Comparison of ENCODE assay signal across 13 mouse cellular contexts in genomic region chr1:165891686-165892085, GRCm38 (mm10).
DNase-seq lines count a peak whose midpoint lies in the region; ATAC-seq and TF ChIP-seq lines count a peak whose summit lies in the region.
"Had no signal": no experiment of that assay in that cellular context is flagged by ENCODE, and none has a peak within 500 bp of the region (broad histone marks: within the 10 kb centered on the region; RNA-seq: fewer than 3 reads in every experiment).

No protein-coding gene starts in this region.

- TF ChIP-seq CTCF in kidney, postnatal 0 days (IDR thresholded peaks at IDR 0.05; ENCODE audit: low read depth): peak; percentile 59

- no peak overlapping the region for H3K27ac ChIP-seq in kidney, postnatal 0 days
- no peak overlapping the region for H3K27ac ChIP-seq in kidney, embryonic 16.5 days (ENCODE audit: low read length)
- H3K27ac ChIP-seq: embryonic facial prominence, embryonic 13.5 days; forebrain, embryonic 12.5 days; heart, embryonic 15.5 days had no signal

- peaks cover 28% of the 10 kb centered on the region for H3K36me3 ChIP-seq in kidney, postnatal 0 days (ENCODE audit: insufficient read depth, low read length)
- peaks cover 29% of the 10 kb centered on the region for H3K36me3 ChIP-seq in kidney, embryonic 16.5 days (ENCODE audit: insufficient read depth, low read length)

- H3K9me3 ChIP-seq in kidney, postnatal 0 days (replicated peaks; ENCODE audit: low read length): no peaks in the 10 kb centered on the region
- no peaks in the 10 kb centered on the region for H3K9me3 ChIP-seq in kidney, embryonic 16.5 days (ENCODE audit: low read length)
- H3K9me3 ChIP-seq: embryonic facial prominence, embryonic 13.5 days; forebrain, embryonic 12.5 days; G1E; heart, embryonic 15.5 days had no signal

- no peak overlapping the region for H3K9ac ChIP-seq in kidney, postnatal 0 days (ENCODE audit: low read depth, low read length)
- no peak overlapping the region for H3K9ac ChIP-seq in kidney, embryonic 16.5 days (replicated peaks; ENCODE audit: low read length)
- H3K9ac ChIP-seq: embryonic facial prominence, embryonic 13.5 days; forebrain, embryonic 12.5 days; heart, embryonic 15.5 days had no signal

- H3K4me1 ChIP-seq in kidney, postnatal 0 days (replicated peaks; ENCODE audit: insufficient read depth, low read length): no peaks in the 10 kb centered on the region
- H3K4me1 ChIP-seq in kidney, embryonic 16.5 days (ENCODE audit: insufficient read depth, low read length): no peaks in the 10 kb centered on the region
- H3K4me1 ChIP-seq: embryonic facial prominence, embryonic 13.5 days; forebrain, embryonic 12.5 days; heart, embryonic 15.5 days had no signal

- ATAC-seq in kidney, postnatal 0 days (replicated peaks; ENCODE audit: low FRiP score, low read depth): no peak
- ATAC-seq in kidney, embryonic 16.5 days (ENCODE audit: low FRiP score, low TSS enrichment): no peak
- ATAC-seq in activated CD4-positive, CD25-positive, alpha-beta regulatory T cell, adult 4 months: peak; percentile 36

- no peaks in the 10 kb centered on the region for H3K27me3 ChIP-seq in kidney, postnatal 0 days (ENCODE audit: insufficient read depth, low read length)
- H3K27me3 ChIP-seq in kidney, embryonic 16.5 days (ENCODE audit: insufficient read depth, low read length): no peaks in the 10 kb centered on the region
- H3K27me3 ChIP-seq: embryonic facial prominence, embryonic 13.5 days; forebrain, embryonic 12.5 days; heart, embryonic 15.5 days had no signal

- no peak overlapping the region for H3K4me3 ChIP-seq in kidney, postnatal 0 days (replicated peaks; ENCODE audit: low read depth, low read length)
- H3K4me3 ChIP-seq in kidney, embryonic 16.5 days (ENCODE audit: low read length): no peak overlapping the region
- H3K4me3 ChIP-seq: embryonic facial prominence, embryonic 13.5 days; forebrain, embryonic 12.5 days; heart, embryonic 15.5 days had no signal

- 78% methylated on average over 2 of the region's 2 CpGs for WGBS in kidney, postnatal 0 days
- 84% methylated on average over 2 of the region's 2 CpGs for WGBS in kidney, embryonic 16.5 days

- DNase-seq in kidney, postnatal 0 days (ENCODE audit: low spot score): peak; percentile 33
- peak; percentile 16 for DNase-seq in retina, embryonic 14.5 days (ENCODE audit: low spot score)
- no peak for DNase-seq in retina, postnatal 1 day
- DNase-seq in thymus, postnatal 25 days: peak; percentile 34
- DNase-seq in adrenal gland, postnatal 25 days: no peak
- no peak for DNase-seq in gastrocnemius, postnatal 25 days
- DNase-seq: cerebellum, postnatal 14 days had no signal

- no peak overlapping the region for H3K4me2 ChIP-seq in kidney, postnatal 0 days (ENCODE audit: low read length)
- no peak overlapping the region for H3K4me2 ChIP-seq in kidney, embryonic 16.5 days (replicated peaks; ENCODE audit: low read depth, low read length)
- H3K4me2 ChIP-seq: embryonic facial prominence, embryonic 13.5 days; forebrain, embryonic 12.5 days; heart, embryonic 15.5 days had no signal

Comparison
In these comparisons a context has a peak if more than half of its experiments do, and no peak if none do; other contexts are left out.
1. DNase-seq: peak in kidney, postnatal 0 days (single experiment), retina, embryonic 14.5 days (single experiment) and thymus, postnatal 25 days (single experiment); none in retina, postnatal 1 day (single experiment), adrenal gland, postnatal 25 days (single experiment) and gastrocnemius, postnatal 25 days (single experiment).